Mouse (Mus musculus) cerebellum, postnatal 10 days (tissue): ENCODE results near the gene Zbtb25.

Source experiments
- DNase-seq, 2 experiments: peaks; one replicate each; pipeline ENCODE4 v3.0.0; 2021; ENCODE audit warnings: mixed read lengths in 2 of 2

Gene Zbtb25

DNA sequence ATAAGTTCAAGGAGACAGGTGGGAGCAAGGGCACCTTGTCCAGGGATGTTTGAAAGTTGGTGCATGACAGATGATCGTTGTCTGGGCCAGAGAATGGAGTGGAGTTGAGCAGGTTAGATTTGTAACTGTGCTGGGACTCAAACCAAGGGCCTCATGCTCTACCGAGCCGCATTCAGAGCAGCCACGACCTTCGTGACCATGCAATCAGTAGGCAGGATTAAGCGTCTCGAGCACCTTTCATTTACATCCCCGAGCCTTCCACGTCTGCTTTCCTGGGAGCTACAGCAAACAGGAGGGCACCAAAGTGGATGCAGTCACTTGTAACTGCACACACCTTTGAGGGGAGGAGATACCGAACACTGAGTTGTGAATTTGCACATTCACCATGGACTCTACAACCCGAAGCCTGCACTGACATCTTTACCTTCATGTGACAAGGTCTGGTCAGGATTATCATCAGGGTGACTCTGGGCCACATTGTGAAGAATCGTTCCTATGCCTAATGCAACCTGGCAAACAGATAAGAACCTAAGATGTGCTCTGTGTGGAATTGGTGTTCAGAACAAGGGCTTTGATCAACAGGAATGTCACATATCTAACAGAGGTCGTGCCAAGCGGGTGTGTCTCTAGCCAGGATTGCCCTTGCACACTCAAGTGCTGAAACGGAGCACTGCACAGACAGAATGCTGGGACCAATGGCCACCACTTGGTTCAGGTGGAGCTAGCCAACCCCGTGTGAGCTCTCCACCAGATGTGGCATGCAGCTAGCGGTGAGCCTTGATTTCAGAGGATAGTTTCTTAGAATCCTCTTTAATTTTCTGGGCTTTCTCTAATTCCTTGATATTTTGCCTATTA, 33.1 kb downstream of the Zbtb25 start:
- DNase-seq: no peak

DNA sequence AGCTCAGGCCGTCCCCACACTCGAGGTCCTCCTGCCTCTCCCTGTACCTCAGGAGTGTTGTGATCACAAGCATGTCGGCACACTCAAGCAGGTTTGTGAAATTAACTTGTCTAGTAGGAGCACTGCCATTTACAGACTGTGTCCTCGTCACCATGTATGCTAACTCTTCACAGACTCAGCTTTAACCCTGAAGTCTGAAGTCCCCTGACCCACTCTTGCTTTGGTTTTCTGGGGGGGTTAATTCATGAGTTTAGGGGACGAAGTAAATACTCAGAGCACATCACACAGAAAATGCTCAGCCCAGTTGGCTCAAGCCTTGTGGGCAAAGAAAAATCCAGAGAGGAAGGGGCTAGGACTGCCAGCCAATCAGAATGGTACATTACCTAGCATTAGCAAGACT, 33.8 kb downstream of the Zbtb25 start:
- no peak for DNase-seq

DNA sequence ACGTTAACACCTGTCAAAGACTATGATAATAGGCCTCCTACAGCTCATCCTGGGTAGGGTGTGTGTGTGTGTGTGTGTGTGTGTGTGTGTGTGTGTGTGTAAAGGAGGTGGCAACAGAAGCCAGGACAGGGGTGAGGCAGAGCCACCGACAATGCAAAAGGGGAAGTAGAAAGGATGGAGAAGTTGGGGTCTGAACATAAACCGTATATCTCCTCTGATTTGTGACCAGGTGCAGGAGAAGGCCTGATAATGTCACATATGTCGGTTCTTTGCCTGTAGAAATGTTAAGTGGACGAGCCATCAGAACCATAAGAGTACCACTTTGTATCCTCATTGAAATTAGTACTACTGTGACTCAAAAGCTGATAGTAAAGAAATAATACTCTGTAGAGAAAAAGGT, 35.7 kb downstream of the Zbtb25 start:
- no peak for DNase-seq

DNA sequence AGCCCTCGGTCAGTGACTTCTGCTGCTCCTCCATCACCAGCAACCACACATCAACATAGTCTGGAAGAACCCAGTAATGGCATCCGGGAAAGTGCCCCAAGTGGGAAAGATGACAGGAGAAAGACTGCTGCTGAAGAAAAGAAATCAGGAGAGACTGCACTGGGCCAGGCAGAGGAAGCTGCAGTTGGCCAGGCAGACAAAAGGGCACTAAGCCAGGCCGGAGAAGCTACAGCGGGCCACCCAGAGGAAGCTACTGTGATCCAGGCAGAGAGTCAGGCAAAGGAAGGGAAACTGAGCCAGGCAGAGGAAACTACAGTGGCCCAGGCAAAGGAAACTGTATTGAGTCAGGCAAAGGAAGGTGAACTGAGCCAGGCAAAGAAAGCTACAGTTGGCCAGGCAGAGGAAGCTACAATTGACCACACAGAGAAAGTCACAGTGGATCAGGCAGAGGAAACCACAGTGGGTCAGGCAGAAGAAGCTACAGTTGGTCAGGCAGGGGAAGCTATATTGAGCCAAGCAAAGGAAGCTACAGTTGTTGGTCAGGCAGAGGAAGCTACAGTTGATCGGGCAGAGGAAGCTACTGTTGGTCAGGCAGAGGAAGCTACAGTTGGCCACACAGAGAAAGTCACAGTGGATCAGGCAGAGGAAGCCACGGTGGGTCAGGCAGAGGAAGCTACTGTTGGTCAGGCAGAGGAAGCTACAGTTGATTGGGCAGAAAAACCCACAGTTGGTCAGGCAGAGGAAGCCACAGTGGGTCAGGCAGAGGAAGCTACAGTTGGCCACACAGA, 40.6 kb downstream of the Zbtb25 start:
- peak in 1 of 2 experiments; percentile 43 for DNase-seq

DNA sequence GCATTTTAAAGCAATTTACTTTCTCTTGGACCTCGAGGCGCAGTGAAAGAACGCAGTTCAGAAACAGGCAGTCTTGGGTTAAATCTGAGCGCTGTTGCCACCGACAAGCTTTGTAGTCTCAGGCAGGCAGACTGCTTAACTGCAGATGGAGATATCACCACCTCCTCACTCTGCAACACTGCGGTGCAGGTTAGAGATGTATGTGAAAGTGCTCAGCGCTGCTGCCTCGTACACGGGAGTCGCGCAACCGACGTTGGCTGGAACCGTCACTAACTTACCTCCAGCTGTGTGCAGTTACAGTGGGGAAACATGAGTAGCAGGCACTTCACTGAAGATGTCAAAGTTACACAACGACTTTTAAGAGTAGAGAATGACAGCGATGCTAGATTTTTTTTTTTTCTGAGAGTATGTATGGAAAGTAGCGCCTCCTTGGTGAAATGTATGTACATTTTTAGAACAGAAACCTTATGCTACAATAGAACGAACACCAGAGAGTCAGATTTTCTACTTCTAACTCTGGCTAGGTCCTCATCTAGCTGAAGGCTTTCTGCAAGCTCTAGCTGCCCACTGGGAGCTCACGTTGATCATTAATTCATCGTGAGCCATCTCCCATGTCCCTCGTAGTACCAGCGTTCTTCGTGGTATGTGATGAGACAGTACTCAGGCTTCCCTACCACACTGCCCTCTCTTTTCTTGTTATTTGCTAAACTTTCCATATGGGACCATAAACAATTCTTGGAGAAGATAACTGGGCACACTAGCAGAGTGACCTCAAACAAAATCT, 42.8 kb downstream of the Zbtb25 start:
- no peak for DNase-seq

DNA sequence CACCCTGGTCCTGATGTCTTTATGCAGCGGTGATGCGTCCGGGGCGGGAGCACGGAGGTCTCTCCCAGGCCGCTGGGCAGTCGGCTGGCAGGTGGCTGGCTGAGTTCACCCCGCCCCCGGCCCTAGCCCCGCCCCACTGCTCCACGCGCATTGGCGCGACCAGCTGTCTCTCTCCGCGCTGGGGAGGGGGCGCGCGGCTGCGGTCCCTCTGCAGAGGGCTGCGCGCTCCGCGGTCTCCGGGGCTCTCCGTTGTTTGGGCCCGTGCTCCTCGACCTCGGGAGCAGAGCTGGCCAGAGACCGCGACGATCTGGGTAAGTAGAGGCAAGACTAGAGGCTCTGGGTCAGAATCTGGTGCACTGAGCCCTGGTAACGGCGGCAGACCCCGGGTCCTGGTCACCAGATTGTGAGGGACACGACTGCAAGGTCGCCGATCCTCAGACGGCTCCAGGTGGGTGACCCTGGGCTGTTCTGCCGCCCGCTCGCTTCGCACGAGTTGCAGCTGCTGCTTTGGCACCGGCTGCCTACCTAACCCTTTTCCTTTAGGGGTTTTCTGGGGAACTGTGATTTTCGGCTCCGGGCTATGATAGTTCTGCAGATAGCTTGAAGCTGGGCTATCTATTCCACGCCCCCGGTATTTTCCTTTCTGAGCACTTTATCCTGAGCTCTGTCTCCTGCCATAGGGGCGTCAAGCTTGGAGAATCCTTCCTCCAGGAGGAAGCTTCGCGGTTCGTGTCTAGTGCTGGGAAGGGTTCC, 44.5 kb downstream of the Zbtb25 start, which contains the start of gene Akap5:
Akap5 (plus strand) TSS at position 213 of the 753 bp plus-strand sequence.
- peak; percentile 91 to 94 for DNase-seq

DNA sequence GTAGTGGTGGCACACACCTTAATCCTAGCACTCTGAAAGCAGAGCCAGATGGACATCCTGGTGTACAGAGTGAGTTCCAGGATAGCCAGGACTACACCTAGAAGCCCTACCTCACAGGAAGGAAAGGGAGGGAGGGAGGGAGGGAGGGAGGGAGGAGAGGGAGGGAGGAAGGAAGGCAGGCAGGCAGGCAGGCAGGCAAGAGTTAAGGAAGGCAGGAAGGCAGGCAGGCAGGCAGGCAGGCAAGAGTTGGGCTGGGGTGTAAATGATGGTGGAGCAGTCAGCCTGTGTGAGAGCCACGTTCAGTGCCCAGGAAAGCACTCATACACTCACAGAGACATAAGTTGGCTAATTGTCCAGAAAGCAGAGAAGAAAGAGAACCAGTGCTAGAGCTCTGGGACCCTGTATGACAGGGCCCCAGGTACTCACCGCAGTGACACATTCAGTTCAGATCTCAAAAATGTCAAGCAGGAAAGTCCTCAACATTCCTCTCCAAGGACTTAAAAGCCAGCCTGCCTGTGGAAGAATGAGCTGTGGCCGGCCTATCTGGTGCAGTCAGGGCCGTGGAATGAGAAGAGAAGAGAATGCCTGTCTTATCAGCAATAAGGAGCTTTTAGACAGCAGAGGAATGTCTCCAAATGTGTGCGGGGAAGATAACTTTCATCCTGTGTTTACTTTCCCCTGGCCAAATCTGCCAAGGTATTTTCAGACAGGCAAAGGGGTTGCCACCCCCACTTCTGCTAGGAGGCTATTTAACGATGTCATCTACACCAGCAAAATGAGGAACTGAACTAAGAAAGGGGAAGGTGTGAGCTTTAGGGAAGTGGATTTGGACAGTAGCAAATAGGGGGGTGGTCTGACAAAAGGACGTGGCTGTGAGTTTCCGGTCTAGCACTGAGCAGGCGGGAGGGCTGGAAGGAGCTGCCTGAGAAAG, 50.9 kb downstream of the Zbtb25 start:
- DNase-seq: no peak

DNA sequence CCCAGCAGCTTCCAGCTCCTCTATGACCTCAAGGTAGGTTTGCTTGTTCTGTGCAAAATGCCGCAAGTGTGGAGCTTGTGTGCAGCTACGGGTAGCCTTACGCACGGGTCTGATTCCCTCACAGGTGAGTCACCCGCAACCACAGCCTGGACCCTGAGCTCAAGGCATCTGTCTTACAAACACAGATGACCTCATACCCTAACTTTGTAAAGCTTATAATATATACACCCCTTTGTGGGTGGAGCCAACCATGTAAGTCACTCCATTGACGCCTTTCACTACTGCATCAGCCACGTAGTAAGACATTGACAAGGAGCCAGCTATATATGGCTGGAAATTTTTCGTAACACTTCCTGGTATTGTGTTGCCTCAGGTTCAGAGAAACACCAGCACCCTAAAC, 57.5 kb downstream of the Zbtb25 start:
- no peak for DNase-seq

DNA sequence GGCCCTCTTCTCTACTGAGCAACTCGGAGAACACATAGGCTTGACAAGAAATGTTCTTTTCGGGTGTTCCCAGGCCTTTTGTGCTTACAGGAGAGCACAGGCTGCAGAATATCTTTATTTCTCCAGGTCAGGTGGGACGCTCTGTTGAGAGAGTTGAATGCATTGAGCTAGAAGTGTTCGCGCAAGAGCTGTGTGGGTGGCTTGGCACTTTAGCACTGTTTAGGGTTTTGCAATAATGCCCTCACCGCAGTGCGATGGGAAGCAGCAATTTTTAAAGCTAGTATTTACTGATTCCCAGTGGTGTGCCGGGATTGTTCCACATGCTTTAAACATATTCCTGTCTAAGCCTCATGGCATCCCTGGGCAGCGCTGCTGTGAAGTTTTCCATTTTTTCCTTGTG, 58.2 kb downstream of the Zbtb25 start:
- no peak for DNase-seq

DNA sequence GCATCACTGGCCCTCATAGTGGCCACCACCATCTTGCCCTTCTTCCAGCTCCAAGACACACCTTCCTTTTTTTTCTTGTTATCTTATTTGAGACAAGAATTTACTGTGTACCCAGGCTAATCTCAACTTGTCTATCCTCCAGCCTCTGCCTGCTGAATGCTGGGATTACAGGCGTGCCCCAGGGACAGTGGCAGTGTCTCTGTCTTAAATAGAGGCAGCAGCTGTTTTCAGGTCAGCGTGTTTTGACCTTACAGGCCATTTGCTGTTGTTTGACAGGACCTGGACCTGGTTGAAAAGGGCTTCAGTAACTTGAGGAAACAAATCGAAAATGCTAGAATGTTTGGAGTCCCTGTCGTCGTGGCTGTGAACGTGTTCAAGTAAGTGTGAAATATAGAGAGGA, 58.8 kb downstream of the Zbtb25 start:
- no peak for DNase-seq

DNA sequence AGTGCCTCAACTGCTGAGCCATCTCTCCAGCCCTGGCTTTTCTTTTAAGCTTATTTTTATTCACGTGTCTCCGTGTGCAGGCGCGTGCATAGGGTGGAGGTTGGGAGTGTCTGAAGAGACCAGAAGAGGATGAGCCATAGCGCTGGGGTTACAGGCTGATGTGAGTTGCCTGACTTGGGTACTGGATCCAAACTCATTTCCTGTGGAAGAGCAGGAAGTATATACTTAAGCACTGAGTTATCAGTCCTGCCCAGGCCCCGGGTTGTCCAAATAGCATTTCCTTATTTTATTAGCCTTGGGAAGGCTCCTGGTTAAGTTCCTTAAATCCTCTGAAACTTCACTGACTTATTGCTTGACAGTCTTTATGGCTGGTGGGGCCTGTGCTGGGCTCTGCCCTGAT, 59.4 kb downstream of the Zbtb25 start:
- no peak for DNase-seq

DNA sequence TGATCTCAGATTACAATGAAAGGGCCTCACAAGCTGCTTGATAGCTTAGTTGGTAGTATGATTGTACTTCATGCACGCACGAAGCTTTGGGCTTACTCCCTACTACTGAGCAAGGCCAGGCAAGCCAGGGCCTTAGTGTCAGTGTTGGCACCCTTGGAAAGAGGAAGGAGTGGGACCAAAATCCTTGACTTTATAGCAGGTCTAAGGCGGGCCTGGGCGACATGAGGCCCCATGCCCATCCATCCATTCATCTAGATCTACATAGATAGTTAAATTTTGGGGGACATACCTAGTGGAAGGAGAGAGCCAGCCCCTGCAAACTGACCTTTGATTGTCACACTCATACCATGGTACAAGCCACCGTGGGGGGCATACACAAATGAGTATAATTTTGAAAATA, 61.0 kb downstream of the Zbtb25 start:
- no peak for DNase-seq

DNA sequence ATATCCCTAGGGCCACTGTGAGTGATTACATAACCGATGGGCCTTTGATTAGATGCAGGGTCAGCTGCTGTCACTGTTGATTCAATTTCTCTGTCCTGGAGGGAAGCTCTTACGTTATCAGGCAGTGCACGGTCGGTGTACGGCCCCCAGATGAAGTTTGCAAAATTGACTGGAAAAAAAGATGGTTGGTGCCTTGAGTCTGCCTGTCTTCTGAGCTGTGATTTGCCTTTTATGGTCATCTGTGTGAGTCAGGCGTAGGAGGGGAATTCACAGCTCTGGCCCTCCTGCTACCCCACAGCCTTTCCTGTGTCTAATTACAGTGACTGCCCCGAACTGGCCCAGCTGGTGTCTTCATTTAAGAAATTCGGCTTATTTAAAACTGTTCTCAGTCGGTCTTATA, 61.4 kb downstream of the Zbtb25 start:
- DNase-seq: no peak

DNA sequence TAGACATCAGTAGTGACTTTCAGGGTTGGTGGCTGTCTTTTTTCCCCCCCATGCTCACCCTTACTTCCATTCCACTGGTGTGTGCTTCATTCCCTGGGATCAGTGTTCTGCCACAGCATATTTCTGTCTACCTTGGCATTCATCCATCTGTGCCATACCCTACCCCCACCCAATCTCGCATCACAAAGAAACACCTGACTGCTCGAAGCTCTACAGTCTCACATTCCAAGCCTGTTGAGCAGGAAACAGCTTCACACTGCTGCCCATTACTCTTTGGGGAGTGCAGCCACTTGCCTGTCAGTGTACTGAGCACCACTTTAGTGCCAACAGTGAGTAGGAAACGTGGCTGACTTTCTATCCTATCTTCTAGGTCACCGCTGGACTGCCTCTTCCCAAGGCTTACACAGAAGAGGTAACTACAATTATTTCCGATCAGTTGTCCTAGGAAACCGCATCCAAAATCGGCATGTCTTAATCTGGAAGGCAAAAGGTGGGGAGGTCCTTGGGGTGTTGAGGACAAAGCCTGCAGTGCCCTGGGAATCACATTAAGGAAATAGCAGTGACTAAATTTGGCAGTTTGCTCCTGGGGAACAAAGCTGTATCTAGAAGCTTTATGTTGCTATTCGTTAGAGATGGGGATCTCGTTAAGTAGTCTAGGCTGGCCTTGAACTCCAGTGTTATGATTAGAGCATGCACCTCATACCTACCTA, 62.4 kb downstream of the Zbtb25 start:
- no peak for DNase-seq

DNA sequence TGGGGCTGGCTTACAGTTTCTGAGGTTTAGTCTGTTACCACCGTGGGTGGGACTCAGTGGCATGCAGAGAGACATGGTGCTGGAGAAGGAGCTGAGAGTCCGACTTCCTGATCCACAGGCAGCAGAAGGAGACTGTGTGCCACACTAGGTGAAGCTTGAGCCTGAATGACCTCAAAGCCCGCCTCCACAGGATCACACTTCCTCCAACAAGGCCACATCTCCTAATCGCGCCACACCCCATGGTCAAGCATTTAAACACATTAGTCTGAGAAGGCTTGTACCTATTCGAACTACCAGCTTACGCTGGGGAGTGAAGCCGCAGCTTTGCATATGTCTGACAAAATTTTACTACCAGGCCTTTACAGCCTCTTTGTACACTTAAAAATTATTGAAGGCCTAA, 64.3 kb downstream of the Zbtb25 start:
- no peak for DNase-seq

DNA sequence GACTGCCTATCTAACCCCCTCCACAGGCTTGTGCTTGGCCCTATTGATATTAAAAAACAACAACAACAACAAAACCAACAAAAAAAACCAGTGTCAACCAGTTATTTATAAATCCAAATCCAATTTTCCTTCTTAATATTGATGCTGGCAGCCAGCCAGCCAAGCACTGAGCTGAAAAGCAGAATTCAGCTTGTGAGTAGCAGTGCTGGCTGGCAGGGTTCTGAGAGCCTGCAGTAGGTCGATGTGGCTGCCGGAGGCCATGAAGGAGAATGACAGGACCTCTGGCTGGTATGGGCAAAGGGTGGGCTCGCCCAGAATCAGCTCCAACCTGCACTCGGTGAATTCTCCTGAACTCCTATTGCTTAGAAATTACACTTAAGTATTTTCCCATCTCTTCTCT, 65.2 kb downstream of the Zbtb25 start:
- DNase-seq: peak; percentile 60 to 62

DNA sequence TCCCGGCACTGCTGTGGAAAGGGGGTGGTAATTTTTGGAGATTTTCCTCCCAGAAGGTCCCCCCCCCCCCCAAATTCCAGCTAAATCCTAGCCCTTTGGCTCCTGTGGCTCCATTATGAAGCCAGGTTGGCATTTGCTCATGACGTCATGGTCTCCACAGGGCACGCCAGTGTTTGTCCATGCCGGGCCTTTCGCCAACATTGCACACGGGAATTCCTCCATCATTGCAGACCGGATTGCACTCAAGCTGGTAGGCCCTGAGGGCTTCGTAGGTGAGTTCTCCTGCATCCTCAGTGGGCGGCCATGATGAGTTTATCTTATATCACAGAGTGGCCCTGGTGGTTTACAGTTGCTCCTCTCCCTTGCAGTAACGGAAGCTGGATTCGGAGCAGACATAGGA, 65.9 kb downstream of the Zbtb25 start:
- peak; percentile 80 to 84 for DNase-seq

DNA sequence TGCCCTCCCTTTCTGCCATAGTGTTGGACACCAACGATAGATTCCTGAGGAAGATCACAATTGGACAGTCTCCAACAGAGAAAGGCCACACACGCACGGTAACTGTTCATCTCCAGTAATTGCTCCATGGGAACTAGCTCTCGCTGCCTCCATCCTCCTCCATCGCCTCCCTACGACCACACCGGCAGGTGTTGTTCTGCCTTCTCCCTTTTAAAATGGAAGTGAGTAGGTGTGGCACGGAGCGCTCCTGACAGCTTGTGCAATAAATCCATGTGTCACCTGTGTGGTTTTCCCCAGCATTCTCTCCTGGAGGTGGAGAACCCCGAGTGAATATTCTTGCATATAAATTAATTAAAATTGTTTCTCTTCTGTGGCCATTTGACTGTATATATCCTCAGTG, 69.0 kb downstream of the Zbtb25 start:
- DNase-seq: no peak

DNA sequence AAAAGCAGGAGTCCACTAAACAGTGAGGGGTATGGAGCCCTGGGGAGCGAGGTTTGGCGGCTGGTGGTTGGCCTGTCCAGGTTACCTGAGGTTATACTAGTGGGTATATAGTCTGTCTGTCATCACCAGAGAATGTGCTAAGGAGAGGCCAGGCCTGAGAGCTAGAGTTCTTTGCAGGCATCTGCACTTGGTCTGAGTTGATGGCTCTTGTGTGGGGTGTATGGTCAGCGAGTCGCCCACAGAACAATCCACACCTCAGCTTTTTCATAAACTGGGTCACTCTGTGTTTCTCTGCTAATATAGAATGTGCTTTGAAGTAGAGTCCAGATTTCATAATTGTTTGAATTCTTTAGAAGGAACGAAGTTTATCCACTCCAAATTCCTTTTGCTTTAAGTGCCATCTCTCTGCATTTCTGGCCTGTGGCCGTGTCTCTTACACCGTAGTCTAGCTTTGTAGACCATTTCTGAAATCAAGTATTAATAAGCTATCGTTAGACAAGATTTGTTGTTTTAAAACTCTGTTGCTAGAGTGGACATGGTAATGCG, 70.0 kb downstream of the Zbtb25 start:
- DNase-seq: no peak

DNA sequence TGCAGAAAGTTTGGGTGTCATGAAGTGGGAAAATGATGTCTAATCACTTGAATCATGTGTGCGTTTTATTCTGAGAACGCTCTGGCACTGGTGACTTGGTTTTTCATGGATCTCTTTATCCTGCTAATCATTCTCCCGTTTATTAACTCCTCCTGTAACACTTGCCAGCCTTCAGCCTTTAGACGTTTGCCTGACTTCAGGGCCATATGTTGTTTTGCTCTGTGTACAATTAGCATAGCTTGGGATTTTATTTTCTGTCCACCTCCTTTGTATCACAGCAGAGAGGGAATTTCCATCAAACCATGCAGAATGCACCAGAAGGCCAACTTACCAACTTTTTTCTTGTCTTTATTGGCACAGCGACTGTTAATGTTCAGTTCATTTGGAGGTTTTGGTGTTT, 71.6 kb downstream of the Zbtb25 start:
- DNase-seq: no peak
